Mouse (Mus musculus) ES-E14 (cell line): ENCODE measurements at regions not wholly inside any gene's neighbourhood (a gene's known extent, or its start where the extent isn't known, plus 50 kb on each side); places are given as distances from the start of the nearest gene placed in this dataset.

Experiments used
- DNase-seq: peaks from one replicate; pipeline ENCODE4 v3.0.0-alpha.2; 2013; ENCODE audit warnings: low read depth, low spot score
- H3K27ac ChIP-seq: 2 replicates; pipeline ENCODE4 v1.5.1; 2012; ENCODE audit warnings: low read depth, mild to moderate bottlenecking, low read length, moderate library complexity, mixed read lengths; ENCODE audit not compliant: poor library complexity, insufficient read depth, severe bottlenecking
- H3K36me3 ChIP-seq: 2 replicates; pipeline ENCODE4 v1.6.1; 2012; ENCODE audit warnings: mild to moderate bottlenecking, low read length, moderate library complexity, mixed read lengths; ENCODE audit not compliant: control insufficient read depth, poor library complexity, insufficient read depth, severe bottlenecking
- H3K4me1 ChIP-seq, 2 experiments: fragments of 150-350 bp in 1 of 2; sonication (generic) in 1 of 2; 2 replicates each; pipeline ENCODE4 v1.6.1; 2012; ENCODE audit warnings: low read length in 2 of 2, mild to moderate bottlenecking in 1 of 2, mixed read lengths in 1 of 2; ENCODE audit not compliant: control insufficient read depth in 2 of 2, insufficient read depth in 2 of 2, poor library complexity in 1 of 2
- H3K4me3 ChIP-seq, 2 experiments: fragments of 150-350 bp in 1 of 2; sonication (generic) in 1 of 2; 2 replicates each; pipeline ENCODE4 v1.5.1; 2012; ENCODE audit warnings: low read length in 2 of 2, low read depth in 1 of 2, mild to moderate bottlenecking in 1 of 2, mixed read lengths in 1 of 2; ENCODE audit not compliant: insufficient read depth in 1 of 2, poor library complexity in 1 of 2, severe bottlenecking in 1 of 2
- H3K9ac ChIP-seq: 2 replicates; pipeline ENCODE4 v1.6.1; 2012; ENCODE audit warnings: low read depth, mild to moderate bottlenecking, low read length, mixed read lengths; ENCODE audit not compliant: poor library complexity, insufficient read depth, severe bottlenecking
- H3K9me3 ChIP-seq: fragments of 150-350 bp; sonication (generic); 2 replicates; pipeline ENCODE4 v1.6.1; 2012; ENCODE audit warnings: low read depth, mild to moderate bottlenecking, low read length; ENCODE audit not compliant: control insufficient read depth, insufficient read depth
- CHD2 ChIP-seq: IDR thresholded peaks from 2 replicates; pipeline ENCODE4 v1.6.1; 2014; ENCODE audit warnings: mild to moderate bottlenecking, low read depth, low read length, inconsistent platforms
- HCFC1 ChIP-seq: IDR thresholded peaks from 2 replicates; pipeline ENCODE4 v1.6.1; 2012; ENCODE audit warnings: low read length, inconsistent platforms, borderline replicate concordance; ENCODE audit not compliant: insufficient read depth
- MAFK ChIP-seq: IDR thresholded peaks from 2 replicates; pipeline ENCODE4 v1.6.1; 2014; ENCODE audit warnings: mild to moderate bottlenecking, low read depth, low read length, inconsistent platforms; ENCODE audit not compliant: insufficient read depth
- ZC3H11A ChIP-seq: IDR thresholded peaks from 2 replicates; pipeline ENCODE4 v1.6.1; 2012; ENCODE audit warnings: low read depth, mild to moderate bottlenecking, inconsistent platforms, low read length, borderline replicate concordance
- ZNF384 ChIP-seq: IDR thresholded peaks from 2 replicates; pipeline ENCODE4 v1.6.1; 2012; ENCODE audit warnings: low read depth, low read length, inconsistent platforms
- in situ Hi-C, 2 experiments: fragments of 600-800 bp; cut with MboI; formaldehyde crosslinking; loops; one replicate each; pipeline ENCODE4 v1.15.1; 2025; ENCODE audit warnings: low sequenced_read_pairs in 2 of 2, inconsistent platforms in 1 of 2; ENCODE audit not compliant: unreplicated experiment in 2 of 2

- Histone ChIP-seq H3K9me3 (no peaks in the 10 kb centered on the region), H3K9ac (no peak overlapping the region), H3K36me3 (no peaks in the 10 kb centered on the region), H3K4me3 (no peak overlapping the region), H3K27ac (no peak overlapping the region), H3K4me1 (no peaks in the 10 kb centered on the region)
- in situ Hi-C loops: no loop called here
- TF ChIP-seq ZNF384: no peak
- TF ChIP-seq MAFK: no peak
- no peak for TF ChIP-seq ZC3H11A
- TF ChIP-seq HCFC1: no peak
- TF ChIP-seq CHD2: no peak
- no peak for DNase-seq
Measured at GRCm38 (mm10) chr9:91711106-91711505, 345.5 kb upstream of the Zic1 start.

GRCm38 (mm10) chr9:91680859-91681258, 315.2 kb upstream of the Zic1 start:
- DNase-seq: no peak
- in situ Hi-C loops: no loop called here
- no peak overlapping the region for H3K4me3 ChIP-seq
- no peaks in the 10 kb centered on the region for H3K4me1 ChIP-seq
- no peak for TF ChIP-seq ZC3H11A
- no peak for TF ChIP-seq CHD2
- TF ChIP-seq ZNF384: no peak
- TF ChIP-seq MAFK: no peak
- TF ChIP-seq HCFC1: no peak
- no peak overlapping the region for H3K9ac ChIP-seq
- H3K9me3 ChIP-seq: no peaks in the 10 kb centered on the region
- H3K27ac ChIP-seq: no peak overlapping the region
- no peaks in the 10 kb centered on the region for H3K36me3 ChIP-seq

- in situ Hi-C loops: no loop called here
- H3K4me3 ChIP-seq: no peak overlapping the region
- H3K36me3 ChIP-seq: no peaks in the 10 kb centered on the region
- H3K27ac ChIP-seq: no peak overlapping the region
- H3K4me1 ChIP-seq: no peaks in the 10 kb centered on the region
- H3K9me3 ChIP-seq: no peaks in the 10 kb centered on the region
- no peak for DNase-seq
- no peak overlapping the region for H3K9ac ChIP-seq
- TF ChIP-seq HCFC1 (no peak), ZC3H11A (no peak), ZNF384 (no peak), MAFK (no peak), CHD2 (no peak)
Measured at GRCm38 (mm10) chr9:91666667-91667066, 301.1 kb upstream of the Zic1 start.

GRCm38 (mm10) chr9:91660089-91660488, 294.5 kb upstream of the Zic1 start:
- Histone ChIP-seq H3K4me3 (no peak overlapping the region), H3K4me1 (no peaks in the 10 kb centered on the region), H3K9me3 (no peaks in the 10 kb centered on the region), H3K9ac (no peak overlapping the region), H3K27ac (no peak overlapping the region), H3K36me3 (no peaks in the 10 kb centered on the region)
- in situ Hi-C loops: no loop called here
- no peak for DNase-seq
- TF ChIP-seq HCFC1: no peak
- no peak for TF ChIP-seq ZC3H11A
- no peak for TF ChIP-seq CHD2
- no peak for TF ChIP-seq MAFK
- TF ChIP-seq ZNF384: no peak

- Histone ChIP-seq H3K4me3 (no peak overlapping the region), H3K9me3 (no peaks in the 10 kb centered on the region), H3K36me3 (no peaks in the 10 kb centered on the region), H3K4me1 (no peaks in the 10 kb centered on the region), H3K9ac (no peak overlapping the region), H3K27ac (no peak overlapping the region)
- TF ChIP-seq HCFC1 (no peak), ZC3H11A (no peak), MAFK (no peak), ZNF384 (no peak), CHD2 (no peak)
- in situ Hi-C loops: no loop called here
- DNase-seq: no peak
Measured at GRCm38 (mm10) chr9:91654071-91654470, 288.5 kb upstream of the Zic1 start.
